ENCODE assay signal across 9 mouse cellular contexts in the genomic region with DNA sequence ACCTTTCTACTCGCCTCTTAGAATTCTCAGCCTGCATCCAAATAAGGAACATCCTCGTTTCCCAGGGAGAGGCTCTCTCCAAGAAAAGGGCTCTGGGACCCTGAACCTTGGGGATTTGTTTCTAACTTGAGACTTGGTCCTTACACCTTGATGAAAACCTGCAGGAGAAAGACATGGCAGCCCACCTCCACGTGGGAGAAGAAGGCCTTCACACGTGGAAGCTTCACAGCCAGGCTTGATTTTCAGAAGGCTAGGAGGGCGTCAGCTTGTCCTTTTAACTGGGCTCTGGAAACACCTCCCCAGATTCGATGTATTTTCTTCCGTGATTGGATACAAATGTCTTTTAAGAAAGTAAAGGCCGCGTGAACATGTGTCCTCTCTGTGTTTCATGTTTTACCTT. TPM values are rescaled to one million over a fixed set of nuclear protein-coding genes. Genes with fewer than 3 reads are reported as not detected.
DNase-seq lines count a peak whose midpoint lies in the region; ATAC-seq and TF ChIP-seq lines count a peak whose summit lies in the region.
"Had no signal": no experiment of that assay in that cellular context is flagged by ENCODE, and none has a peak within 500 bp of the region (broad histone marks: within the 10 kb centered on the region; RNA-seq: fewer than 3 reads in every experiment).

No protein-coding gene starts in this region.

- H3K4me3 ChIP-seq in heart, postnatal 0 days (ENCODE audit: low read depth, low read length): peak overlapping the region; percentile 69
- peak overlapping the region; percentile 50 for H3K4me3 ChIP-seq in embryonic facial prominence, embryonic 14.5 days (ENCODE audit: low read depth, low read length)
- peak overlapping the region; percentile 63 for H3K4me3 ChIP-seq in intestine, postnatal 0 days (ENCODE audit: low read depth, low read length)

- 0 out of 2 replicates have a peak overlapping the region, but pooled peaks have one; percentile 64 for H3K9ac ChIP-seq in heart, postnatal 0 days (replicated peaks; ENCODE audit: low read depth, low read length)
- H3K9ac ChIP-seq in embryonic facial prominence, embryonic 14.5 days (ENCODE audit: low read depth, low read length): no peak overlapping the region
- no peak overlapping the region for H3K9ac ChIP-seq in intestine, postnatal 0 days (ENCODE audit: low read depth, low read length)

- H3K4me1 ChIP-seq in heart, postnatal 0 days (ENCODE audit: control insufficient read depth, insufficient read depth): peaks cover 10% of the 10 kb centered on the region
- H3K4me1 ChIP-seq in embryonic facial prominence, embryonic 14.5 days (ENCODE audit: control insufficient read depth, insufficient read depth, low read length): peaks cover 8% of the 10 kb centered on the region
- no peaks in the 10 kb centered on the region for H3K4me1 ChIP-seq in intestine, postnatal 0 days (replicated peaks; ENCODE audit: control insufficient read depth, insufficient read depth, low read length)

- no peak for TF ChIP-seq CTCF in heart, postnatal 0 days (IDR thresholded peaks at IDR 0.05; ENCODE audit: low read depth)
- TF ChIP-seq CTCF in intestine, postnatal 0 days (IDR thresholded peaks at IDR 0.05; ENCODE audit: low read depth): no peak

- intact Hi-C loops in heart, postnatal 10 days (cut with DNase I): no loop called here

- no peak for ATAC-seq in heart, postnatal 0 days (ENCODE audit: insufficient read depth, low read depth)
- no peak for ATAC-seq in embryonic facial prominence, embryonic 14.5 days (ENCODE audit: low read depth)
- ATAC-seq in intestine, postnatal 0 days: no peak

- peak overlapping the region; percentile 100 for H3K4me2 ChIP-seq in heart, postnatal 0 days (ENCODE audit: low read depth, low read length)
- H3K4me2 ChIP-seq in embryonic facial prominence, embryonic 14.5 days (ENCODE audit: low read depth, low read length): peak overlapping the region; percentile 100
- H3K4me2 ChIP-seq in intestine, postnatal 0 days (replicated peaks; ENCODE audit: low read depth): peak overlapping the region; percentile 99

- no peak for TF ChIP-seq EP300 in heart, postnatal 0 days (IDR thresholded peaks at IDR 0.05; ENCODE audit: low read depth)

- no peak overlapping the region for H3K27ac ChIP-seq in heart, postnatal 0 days (ENCODE audit: low read depth)
- H3K27ac ChIP-seq in embryonic facial prominence, embryonic 14.5 days (replicated peaks; ENCODE audit: low read depth, low read length): no peak overlapping the region
- H3K27ac ChIP-seq in intestine, postnatal 0 days (ENCODE audit: low read depth, low read length): no peak overlapping the region

- H3K9me3 ChIP-seq in heart, postnatal 0 days (replicated peaks; ENCODE audit: control insufficient read depth, low read length): no peaks in the 10 kb centered on the region
- no peaks in the 10 kb centered on the region for H3K9me3 ChIP-seq in embryonic facial prominence, embryonic 14.5 days (ENCODE audit: control insufficient read depth, low read length)
- no peaks in the 10 kb centered on the region for H3K9me3 ChIP-seq in intestine, postnatal 0 days (ENCODE audit: control insufficient read depth)

- peaks cover 11% of the 10 kb centered on the region for H3K27me3 ChIP-seq in heart, postnatal 0 days (ENCODE audit: control insufficient read depth, insufficient read depth, low read length)
- peaks cover 20% of the 10 kb centered on the region for H3K27me3 ChIP-seq in embryonic facial prominence, embryonic 14.5 days (replicated peaks; ENCODE audit: control insufficient read depth, insufficient read depth, low read length)
- H3K27me3 ChIP-seq in intestine, postnatal 0 days (replicated peaks; ENCODE audit: control insufficient read depth, insufficient read depth, low read length): peaks cover 30% of the 10 kb centered on the region

- 51% methylated on average over 9 of the region's 9 CpGs for WGBS in heart, postnatal 0 days
- 29% methylated on average over 9 of the region's 9 CpGs for WGBS in embryonic facial prominence, embryonic 14.5 days
- WGBS in intestine, postnatal 0 days: 48% methylated on average over 9 of the region's 9 CpGs

- no peaks in the 10 kb centered on the region for H3K36me3 ChIP-seq in heart, postnatal 0 days (replicated peaks; ENCODE audit: control insufficient read depth, insufficient read depth, low read length)
- no peaks in the 10 kb centered on the region for H3K36me3 ChIP-seq in embryonic facial prominence, embryonic 14.5 days (ENCODE audit: control insufficient read depth, insufficient read depth, low read length)
- H3K36me3 ChIP-seq in intestine, postnatal 0 days (ENCODE audit: control insufficient read depth, insufficient read depth): no peaks in the 10 kb centered on the region

- DNase-seq in heart, postnatal 0 days (ENCODE audit: low spot score): no peak
- DNase-seq in heart, postnatal 10 days: no peak
- no peak for DNase-seq in embryonic facial prominence, embryonic 14.5 days (ENCODE audit: low spot score)
- peak; percentile 23 for DNase-seq in neural tube, embryonic 10.5 days (ENCODE audit: extremely low spot score, low spot score)
- no peak for DNase-seq in spleen, postnatal 10 days (ENCODE audit: low spot score in 2 of 2)
- no peak for DNase-seq in urinary bladder, postnatal 4 days (ENCODE audit: low spot score in 2 of 2)
- DNase-seq in adrenal gland, postnatal 14 days: no peak
- DNase-seq: left cerebral cortex, postnatal 4 days had no signal

RNA-seq across cellular contexts. Expression of gene Ppp1r3g, which starts 11.2 kb away (rescaled TPM):
- 2.7 and 11.8 TPM in 2 replicates for total RNA-seq in heart, postnatal 0 days (2014; rRNA removed; ENCODE audit: low replicate concordance)
- 2.5 TPM in 2 replicates for polyA plus RNA-seq in heart, postnatal 0 days (2015; fragmentation: Nextera tagmentation; extraction: Ambion mirVana)
- total RNA-seq in heart, postnatal 10 days (2021): 1 to 10 TPM in 1 of 2 experiments, under 1 TPM in 1; 0.79 to 1.3 TPM
- polyA plus RNA-seq in embryonic facial prominence, embryonic 14.5 days (2014; fragmentation: Nextera tagmentation; extraction: Ambion mirVana): 0.46 and 1.5 TPM in 2 replicates
- polyA plus RNA-seq in intestine, postnatal 0 days (2015; fragmentation: Nextera tagmentation; extraction: Ambion mirVana): 0.38 and 0.51 TPM in 2 replicates
- total RNA-seq in adrenal gland, postnatal 14 days (2021): 0.26 and 0.82 TPM in 2 replicates
